Mouse (Mus musculus): ENCODE data around the gene Ksr1. TPM values are rescaled to one million over a fixed set of nuclear protein-coding genes. Genes with fewer than 3 reads are reported as not detected.

Gene Ksr1
- total and polyA plus RNA-seq, 3 experiments: 9.1 to 27.6 (median 14.6) TPM

DNA sequence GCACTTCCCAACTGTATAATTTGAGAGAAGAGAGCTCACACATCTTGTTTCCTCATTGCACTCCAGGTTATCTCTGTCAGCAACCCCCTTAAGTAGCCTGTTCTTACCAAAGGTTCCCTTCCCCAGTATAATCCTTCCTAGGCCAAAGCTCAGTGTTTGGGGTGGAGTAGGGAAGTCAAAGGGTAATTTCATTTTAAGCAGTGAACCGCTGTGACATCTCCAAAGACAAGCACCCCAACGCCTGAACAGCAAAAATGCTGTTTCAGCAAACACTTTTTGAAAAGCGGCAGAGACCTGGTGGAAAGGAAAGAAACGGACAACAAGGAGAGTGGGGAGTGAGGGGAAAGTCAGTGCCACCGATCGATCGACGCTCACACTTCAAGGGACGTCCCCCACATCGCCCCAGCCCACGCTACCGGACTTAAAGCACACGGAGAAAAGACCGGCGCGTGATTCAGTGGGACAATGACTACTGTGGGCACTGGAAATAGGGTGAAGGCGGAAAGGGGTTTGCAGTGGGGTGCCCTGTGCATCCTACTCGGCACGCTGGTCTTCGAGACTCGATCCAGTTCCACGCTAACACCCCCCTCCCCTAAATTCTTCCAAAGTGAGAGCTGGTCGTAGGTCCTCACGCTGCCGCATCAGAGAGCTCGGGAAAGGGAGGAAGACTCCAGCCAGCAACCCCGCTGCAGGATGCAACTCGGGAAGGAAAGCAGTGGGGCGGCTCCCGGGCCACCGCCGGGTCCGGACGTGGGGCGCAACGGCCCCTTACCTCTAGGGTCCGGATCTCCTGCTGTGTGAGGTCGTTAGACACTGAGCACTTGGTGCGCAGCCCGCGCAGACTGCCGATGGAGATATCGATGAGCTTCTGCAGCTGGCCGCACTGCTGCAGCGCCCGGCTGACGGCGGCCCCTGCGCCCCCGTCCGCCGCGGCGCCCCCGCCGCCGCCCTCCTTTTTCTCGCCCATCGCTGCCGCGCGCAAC, 633 bp downstream of the Ksr1 start:
- DNase-seq: peak; percentile 59

GRCm38 (mm10) chr11:79144741-79145140, 1.5 kb downstream of the Ksr1 start:
- no peak for DNase-seq

DNA sequence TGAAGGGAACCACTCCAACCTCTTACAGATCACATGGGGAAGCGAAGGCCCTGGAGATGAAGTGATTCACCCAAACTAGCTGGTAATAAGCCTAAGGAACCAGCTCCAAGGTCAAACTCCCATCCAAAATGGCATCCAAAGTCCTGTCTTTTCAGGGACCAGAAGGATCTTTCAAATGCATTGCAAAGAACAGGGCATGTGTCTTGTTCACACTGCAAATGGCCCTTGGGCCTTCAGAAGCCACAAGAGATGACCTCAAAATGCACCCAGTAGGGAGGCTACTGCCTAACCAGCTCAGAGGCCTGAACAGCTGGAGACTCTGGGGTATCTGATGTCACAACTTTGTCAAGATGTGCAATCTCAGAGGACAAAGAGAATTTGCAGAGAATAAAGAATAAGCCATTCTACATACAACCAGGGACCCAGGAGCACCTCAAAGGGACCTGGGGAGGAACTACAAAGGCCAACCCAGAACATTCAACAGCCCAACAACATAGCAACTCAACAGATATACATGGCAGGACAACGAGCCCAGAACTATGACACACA, 2.1 kb downstream of the Ksr1 start:
- no peak for DNase-seq

DNA sequence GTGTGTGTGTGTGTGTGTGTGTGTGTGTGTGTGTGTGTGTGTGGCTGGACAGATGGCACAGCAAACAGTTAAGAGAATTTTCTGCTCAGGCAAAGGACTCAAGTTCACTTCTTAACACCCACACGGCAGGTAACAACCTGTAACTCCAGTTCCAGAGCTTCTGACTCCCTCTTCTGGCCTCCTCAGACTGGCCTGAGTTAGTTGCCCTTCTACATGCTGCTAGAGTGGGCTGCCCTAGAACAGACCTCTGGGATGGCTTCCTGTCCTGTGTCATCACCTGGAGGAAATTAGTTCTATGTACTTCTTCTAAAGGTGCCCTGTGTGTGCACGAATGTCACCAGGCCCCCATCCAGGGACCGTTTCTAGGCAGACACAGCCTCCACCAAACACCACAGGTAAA, 2.9 kb downstream of the Ksr1 start:
- DNase-seq: no peak

- no peak for DNase-seq
These were observed 3.8 kb downstream of the Ksr1 start for GRCm38 (mm10) chr11:79142381-79142780.

- DNase-seq: no peak
These were observed 4.7 kb downstream of the Ksr1 start for GRCm38 (mm10) chr11:79141235-79142109.

- no peak for DNase-seq
These were observed 5.7 kb downstream of the Ksr1 start for GRCm38 (mm10) chr11:79140511-79140888.

DNA sequence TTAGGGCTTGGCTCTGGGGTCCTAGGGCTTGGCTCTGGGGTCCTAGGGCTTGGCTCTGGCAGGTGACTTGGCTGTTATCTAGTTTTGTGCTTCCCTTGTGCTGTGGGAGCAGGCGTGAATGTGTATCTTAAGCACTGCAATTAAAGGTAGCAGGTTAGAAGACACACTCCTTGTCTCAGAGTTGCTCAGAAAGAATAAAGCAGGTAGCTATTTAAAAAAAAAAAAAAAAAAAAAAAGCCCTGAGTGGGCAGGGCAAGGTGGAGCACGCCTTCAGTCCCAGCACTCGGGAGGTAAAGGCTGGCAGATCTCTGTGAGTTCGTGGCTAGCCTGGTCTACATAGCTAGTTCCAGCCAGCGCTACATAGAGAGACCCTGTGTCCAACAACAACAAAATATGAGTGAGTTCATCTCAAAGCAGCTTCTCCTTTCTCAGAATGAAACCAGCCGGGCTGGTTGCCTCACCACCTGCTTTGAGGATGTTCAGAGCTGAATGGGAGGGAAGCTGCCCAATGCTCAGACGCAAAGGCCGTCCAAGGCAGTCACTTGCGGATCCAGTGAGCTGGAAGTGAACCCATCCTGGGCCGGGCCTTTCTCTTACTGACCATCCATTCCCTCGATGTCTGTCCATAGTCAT, 6.2 kb downstream of the Ksr1 start:
- no peak for DNase-seq

- no peak for DNase-seq
These were observed 7.6 kb downstream of the Ksr1 start for GRCm38 (mm10) chr11:79138621-79139020.

DNA sequence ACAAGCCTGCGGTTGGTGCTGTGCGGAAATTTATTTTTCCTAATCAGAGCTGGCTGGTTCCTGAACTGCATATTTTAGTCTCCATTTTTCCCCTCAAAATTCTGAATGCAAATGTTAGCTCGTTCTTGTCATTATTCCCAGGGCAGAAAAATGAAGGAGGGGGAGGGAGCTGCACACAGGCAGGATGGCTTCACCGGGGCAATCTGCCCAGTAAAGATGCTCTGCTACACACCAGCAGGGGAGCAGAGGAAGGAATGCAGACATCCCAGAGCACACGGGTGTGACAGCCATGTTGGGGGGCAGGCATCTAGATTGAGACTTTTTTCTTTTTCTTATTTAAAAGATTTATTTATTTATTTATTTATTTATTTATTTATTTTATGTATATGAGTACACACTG, 9.0 kb downstream of the Ksr1 start:
- DNase-seq: no peak

- no peak for DNase-seq
These were observed 10.4 kb downstream of the Ksr1 start for GRCm38 (mm10) chr11:79135685-79136360.

DNA sequence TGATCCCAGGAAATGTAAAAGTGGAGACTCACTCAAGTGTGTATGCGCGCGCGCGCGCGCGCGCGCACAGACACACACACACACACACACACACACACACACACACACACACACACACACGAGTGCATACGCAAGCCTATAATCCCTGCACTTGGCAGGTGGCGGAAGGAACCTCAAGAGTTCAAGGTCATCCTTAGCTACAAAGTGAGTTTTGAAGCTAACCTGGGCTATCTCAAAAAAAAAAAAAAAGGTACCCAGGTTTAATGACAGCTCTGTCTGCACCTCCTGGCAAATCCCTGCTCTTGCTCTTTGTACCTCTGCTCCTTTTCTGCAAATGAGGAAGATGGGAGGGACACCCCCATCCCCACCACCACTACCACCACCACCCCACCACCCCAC, 11.1 kb downstream of the Ksr1 start:
- no peak for DNase-seq

GRCm38 (mm10) chr11:79134416-79135104, 11.6 kb downstream of the Ksr1 start:
- no peak for DNase-seq

GRCm38 (mm10) chr11:79133961-79134360, 12.2 kb downstream of the Ksr1 start:
- no peak for DNase-seq

DNA sequence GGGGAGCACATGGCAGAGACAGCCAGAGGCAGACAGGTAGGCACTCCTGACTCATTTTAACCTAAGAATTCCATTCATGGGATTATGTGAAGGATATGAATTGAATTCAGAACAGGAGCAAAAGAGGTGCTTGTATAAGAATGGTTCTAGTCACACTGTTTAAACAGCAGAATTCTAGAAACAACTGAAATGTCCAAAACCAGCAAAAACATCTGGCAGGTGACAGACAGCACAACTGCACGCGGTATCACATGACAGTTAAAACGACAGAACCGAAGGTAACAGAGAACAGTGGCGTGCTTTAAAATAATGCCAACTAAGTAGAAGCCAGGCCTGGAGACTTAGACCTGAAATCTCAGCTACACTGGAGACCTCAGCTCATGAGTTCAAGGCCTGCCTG, 13.2 kb downstream of the Ksr1 start:
- DNase-seq: no peak

- DNase-seq: no peak
These were observed 14.2 kb downstream of the Ksr1 start for GRCm38 (mm10) chr11:79131949-79132411.

- DNase-seq: no peak
These were observed 16.5 kb downstream of the Ksr1 start for GRCm38 (mm10) chr11:79129388-79130356.

- no peak for DNase-seq
These were observed 18.0 kb downstream of the Ksr1 start for GRCm38 (mm10) chr11:79128233-79128632.

- no peak for DNase-seq
These were observed 19.2 kb downstream of the Ksr1 start for GRCm38 (mm10) chr11:79126963-79127362.
